Mouse (Mus musculus): ENCODE measurements at regions not wholly inside any gene's neighbourhood (a gene's known extent, or its start where the extent isn't known, plus 50 kb on each side); places are given as distances from the start of the nearest gene placed in this dataset.

- H3K9me3 ChIP-seq, result no peaks in the 10 kb centered on the region
- no peak overlapping the region for H3K27ac ChIP-seq
- no peaks in the 10 kb centered on the region for H3K27me3 ChIP-seq (replicated peaks)
- no peak overlapping the region for H3K9ac ChIP-seq
- H3K4me2 ChIP-seq, result no peak overlapping the region
- peaks cover 6% of the 10 kb centered on the region for H3K4me1 ChIP-seq
- 31% methylated on average over 6 of the region's 6 CpGs for WGBS
- H3K36me3 ChIP-seq (replicated peaks), result no peaks in the 10 kb centered on the region
- no peak overlapping the region for H3K4me3 ChIP-seq
- no peak for ATAC-seq (replicated peaks)
These were observed 92.0 kb downstream of the Cdc5l start for GRCm38 (mm10) chr17:45341573-45341972.

DNA sequence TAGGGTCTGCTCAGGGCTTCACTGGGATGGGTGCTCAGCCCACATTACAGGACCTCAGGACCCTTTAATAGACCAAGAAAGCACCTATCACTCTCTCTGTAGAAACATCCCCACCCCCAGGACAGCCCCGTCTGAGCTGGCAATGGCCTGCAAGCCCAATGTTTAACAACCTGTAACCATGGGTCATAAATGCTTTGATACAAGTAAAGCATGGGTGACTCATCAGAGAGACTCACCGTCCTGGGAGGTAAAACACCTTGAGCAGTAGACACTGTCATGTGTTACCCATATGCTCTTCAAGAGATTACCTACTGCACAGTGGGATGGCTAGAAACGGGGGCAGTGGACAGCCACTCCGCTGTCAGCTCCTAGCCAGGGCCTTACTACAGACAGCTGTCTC lies 92.7 kb downstream of the Cdc5l start:
- Histone ChIP-seq H3K27ac (no peak overlapping the region), H3K4me2 (no peak overlapping the region), H3K9me3 (no peaks in the 10 kb centered on the region), H3K27me3 (replicated peaks) (no peaks in the 10 kb centered on the region), H3K4me1 (peaks cover 6% of the 10 kb centered on the region), H3K9ac (no peak overlapping the region), H3K4me3 (no peak overlapping the region), H3K36me3 (replicated peaks) (no peaks in the 10 kb centered on the region)
- WGBS, result 87% methylated on average over 4 of the region's 4 CpGs
- no peak for ATAC-seq (replicated peaks)

DNA sequence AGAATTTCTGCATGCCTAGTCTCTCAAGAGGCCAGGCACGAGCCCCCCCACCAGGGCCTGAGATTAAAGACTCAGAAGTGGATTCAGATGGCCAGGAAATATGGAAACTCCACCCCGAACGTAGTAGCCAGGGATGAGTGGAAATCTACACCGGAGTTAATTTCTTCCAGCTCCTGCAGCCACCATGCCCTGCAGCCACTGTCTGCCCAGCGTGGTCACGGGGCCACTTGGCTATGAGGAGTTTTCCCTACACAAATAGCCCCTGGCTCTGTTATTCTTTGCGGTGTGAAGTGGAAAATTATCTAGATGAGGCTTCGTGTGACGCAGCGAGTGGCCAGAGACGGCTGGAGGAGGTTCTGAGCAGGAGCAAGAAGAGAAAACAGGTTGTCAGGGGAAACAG lies 94.3 kb downstream of the Cdc5l start:
- Histone ChIP-seq H3K4me1 (peaks cover 6% of the 10 kb centered on the region), H3K9me3 (no peaks in the 10 kb centered on the region), H3K27ac (no peak overlapping the region), H3K27me3 (replicated peaks) (no peaks in the 10 kb centered on the region), H3K4me2 (no peak overlapping the region), H3K4me3 (no peak overlapping the region), H3K9ac (no peak overlapping the region), H3K36me3 (replicated peaks) (no peaks in the 10 kb centered on the region)
- WGBS, result 78% methylated on average over 11 of the region's 11 CpGs
- no peak for ATAC-seq (replicated peaks)

DNA sequence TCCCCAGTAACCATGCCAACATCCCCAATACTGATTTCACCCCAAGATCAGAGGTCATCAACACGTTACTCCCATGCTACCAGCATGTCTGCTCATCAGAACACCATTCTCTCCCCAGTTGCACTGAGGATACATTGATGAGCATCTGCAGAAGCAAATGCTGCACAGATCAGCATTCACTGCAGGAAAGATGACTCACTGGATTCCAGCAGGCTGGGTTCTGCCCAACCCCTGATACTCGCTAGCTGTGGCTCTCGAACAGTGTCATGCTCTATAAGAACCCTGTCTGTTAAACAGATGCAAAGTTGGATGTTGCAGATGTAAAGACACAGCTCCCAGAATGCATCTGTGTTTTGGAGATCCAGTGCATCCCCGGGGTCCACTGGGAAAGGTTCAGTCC lies 95.5 kb downstream of the Cdc5l start:
- H3K4me3 ChIP-seq, result no peak overlapping the region
- no peak overlapping the region for H3K9ac ChIP-seq
- H3K4me2 ChIP-seq, result no peak overlapping the region
- H3K27ac ChIP-seq, result no peak overlapping the region
- no peaks in the 10 kb centered on the region for H3K9me3 ChIP-seq
- ATAC-seq (replicated peaks), result no peak
- 86% methylated on average over 4 of the region's 4 CpGs for WGBS
- H3K36me3 ChIP-seq (replicated peaks), result no peaks in the 10 kb centered on the region
- no peaks in the 10 kb centered on the region for H3K27me3 ChIP-seq (replicated peaks)
- peaks cover 6% of the 10 kb centered on the region for H3K4me1 ChIP-seq

- no peaks in the 10 kb centered on the region for H3K4me1 ChIP-seq
- no peak for ATAC-seq (replicated peaks)
- 91% methylated on average over 9 of the region's 9 CpGs for WGBS
- no peak overlapping the region for H3K4me2 ChIP-seq
- no peak overlapping the region for H3K4me3 ChIP-seq
- H3K36me3 ChIP-seq (replicated peaks), result no peaks in the 10 kb centered on the region
- no peak overlapping the region for H3K27ac ChIP-seq
- no peaks in the 10 kb centered on the region for H3K9me3 ChIP-seq
- H3K9ac ChIP-seq, result no peak overlapping the region
- H3K27me3 ChIP-seq (replicated peaks), result no peaks in the 10 kb centered on the region
These were observed 97.9 kb downstream of the Cdc5l start for GRCm38 (mm10) chr17:45335586-45336151.

DNA sequence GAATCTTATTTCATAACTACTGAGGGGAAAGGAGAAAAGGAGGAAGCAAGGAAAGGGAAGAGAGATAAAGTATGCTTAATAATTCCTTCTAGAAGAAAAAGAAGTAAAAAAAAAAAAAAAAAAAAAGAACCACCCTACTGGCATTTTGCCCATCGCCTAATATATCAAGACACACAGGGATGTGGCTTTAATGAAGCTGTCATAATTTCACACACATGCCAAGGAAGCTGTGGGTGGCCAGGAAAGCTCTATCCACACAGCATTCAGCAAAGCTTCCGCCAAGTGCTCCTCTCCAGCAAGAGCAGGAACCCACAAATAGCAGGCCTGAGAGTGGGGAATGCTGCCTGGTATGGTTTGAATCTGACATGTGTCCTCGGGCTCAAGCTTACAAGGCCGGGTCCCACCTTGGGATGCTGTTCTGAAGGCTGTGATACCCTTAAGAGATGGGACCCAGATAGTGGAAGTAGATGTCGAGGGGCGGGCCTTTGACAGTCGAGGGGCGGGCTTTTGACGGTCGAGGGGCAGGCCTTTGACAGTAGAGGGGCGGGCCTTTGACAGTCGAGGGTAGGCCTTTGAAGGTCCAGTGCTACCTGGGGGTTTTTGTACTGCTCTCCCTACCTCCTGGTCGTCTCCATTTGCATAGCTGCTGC lies 98.7 kb downstream of the Cdc5l start:
- H3K4me2 ChIP-seq, result no peak overlapping the region
- H3K4me1 ChIP-seq, result no peaks in the 10 kb centered on the region
- WGBS, result 72% methylated on average over 13 of the region's 13 CpGs
- no peak for ATAC-seq (replicated peaks)
- H3K4me3 ChIP-seq, result no peak overlapping the region
- no peaks in the 10 kb centered on the region for H3K9me3 ChIP-seq
- H3K27me3 ChIP-seq (replicated peaks), result no peaks in the 10 kb centered on the region
- no peaks in the 10 kb centered on the region for H3K36me3 ChIP-seq (replicated peaks)
- no peak overlapping the region for H3K9ac ChIP-seq
- no peak overlapping the region for H3K27ac ChIP-seq

GRCm38 (mm10) chr17:45332321-45332720 lies 101.2 kb downstream of the Cdc5l start:
- Histone ChIP-seq H3K36me3 (replicated peaks) (no peaks in the 10 kb centered on the region), H3K4me2 (no peak overlapping the region), H3K9ac (no peak overlapping the region), H3K4me3 (no peak overlapping the region), H3K27me3 (replicated peaks) (no peaks in the 10 kb centered on the region), H3K4me1 (no peaks in the 10 kb centered on the region), H3K9me3 (no peaks in the 10 kb centered on the region), H3K27ac (no peak overlapping the region)
- 82% methylated on average over 12 of the region's 12 CpGs for WGBS
- ATAC-seq (replicated peaks), result no peak

- Histone ChIP-seq H3K9me3 (no peaks in the 10 kb centered on the region), H3K9ac (no peak overlapping the region), H3K4me2 (no peak overlapping the region), H3K27ac (no peak overlapping the region), H3K4me1 (0 out of 2 replicates have a peak, but pooled peaks cover 5% of the 10 kb centered on the region), H3K36me3 (replicated peaks) (no peaks in the 10 kb centered on the region), H3K4me3 (no peak overlapping the region), H3K27me3 (replicated peaks) (no peaks in the 10 kb centered on the region)
- 75% methylated on average over 9 of the region's 9 CpGs for WGBS
- ATAC-seq (replicated peaks), result no peak
These were observed 104.3 kb downstream of the Cdc5l start for GRCm38 (mm10) chr17:45329241-45329640.

DNA sequence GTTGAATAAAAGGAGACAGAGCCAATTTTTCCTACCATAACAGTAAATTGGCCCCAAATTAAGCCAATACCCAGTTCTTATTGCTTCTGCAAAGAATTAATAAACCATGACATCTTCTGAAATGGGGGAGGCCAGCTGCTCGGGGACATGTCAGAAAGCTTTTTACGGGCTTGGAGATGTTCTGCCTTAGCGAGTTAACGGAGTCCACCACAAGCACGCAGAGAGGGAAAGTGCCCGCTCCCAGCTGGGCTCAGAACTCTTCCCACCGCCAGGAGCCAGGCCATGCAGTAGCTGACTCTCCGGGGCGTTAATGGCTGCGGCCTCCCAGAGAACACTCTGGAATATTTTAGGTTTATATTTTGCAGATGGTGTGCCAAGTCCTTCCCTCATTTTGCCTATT lies 106.8 kb downstream of the Cdc5l start:
- H3K27me3 ChIP-seq (replicated peaks), result no peaks in the 10 kb centered on the region

DNA sequence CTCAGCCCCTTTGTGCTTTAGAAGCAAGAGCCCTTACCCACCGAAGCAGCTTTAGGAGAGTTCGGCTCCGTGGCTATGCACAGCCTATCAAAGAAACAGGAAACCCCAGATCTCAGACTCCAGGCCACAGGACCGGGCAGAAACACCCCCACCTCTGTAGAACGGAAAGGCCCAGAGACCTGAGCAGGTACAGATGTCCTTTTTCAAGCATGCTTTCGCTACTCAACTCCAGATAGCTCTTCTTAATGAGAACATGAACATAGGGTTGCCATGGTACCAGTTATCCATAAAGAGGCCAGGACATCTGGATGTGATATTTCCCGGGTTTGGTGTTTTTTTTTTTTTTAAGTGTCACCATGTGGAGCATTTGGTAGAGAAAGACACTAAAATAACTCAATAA lies 107.4 kb downstream of the Cdc5l start:
- WGBS, result 69% methylated on average over 7 of the region's 7 CpGs
- 0 out of 2 replicates have a peak, but pooled peaks have one; percentile 21 for ATAC-seq (replicated peaks)

More for the DNA sequence above, 106.8 kb downstream of the Cdc5l start:
- no peaks in the 10 kb centered on the region for H3K9me3 ChIP-seq
- H3K4me3 ChIP-seq, result no peak overlapping the region
- H3K4me2 ChIP-seq, result no peak overlapping the region
- no peak for ATAC-seq (replicated peaks)
- H3K9ac ChIP-seq, result no peak overlapping the region
- 0 out of 2 replicates have a peak, but pooled peaks cover 5% of the 10 kb centered on the region for H3K4me1 ChIP-seq
- H3K27ac ChIP-seq, result no peak overlapping the region
- WGBS, result 46% methylated on average over 10 of the region's 10 CpGs
- no peaks in the 10 kb centered on the region for H3K36me3 ChIP-seq (replicated peaks)

GRCm38 (mm10) chr17:45322842-45323241 lies 110.7 kb downstream of the Cdc5l start:
- ATAC-seq (replicated peaks), result no peak

More for the DNA sequence above, 107.4 kb downstream of the Cdc5l start:
- Histone ChIP-seq H3K4me1 (peaks cover 8% of the 10 kb centered on the region; the same call in 1 of the 2 replicates), H3K27ac (no peak overlapping the region), H3K36me3 (replicated peaks) (no peaks in the 10 kb centered on the region), H3K9me3 (no peaks in the 10 kb centered on the region), H3K27me3 (replicated peaks) (no peaks in the 10 kb centered on the region), H3K9ac (no peak overlapping the region), H3K4me2 (no peak overlapping the region), H3K4me3 (no peak overlapping the region)

GRCm38 (mm10) chr17:45320074-45320473 lies 113.5 kb downstream of the Cdc5l start:
- Histone ChIP-seq H3K4me1 (peaks cover 5% of the 10 kb centered on the region; the same call in 1 of the 2 replicates), H3K9ac (no peak overlapping the region), H3K27ac (no peak overlapping the region), H3K4me3 (no peak overlapping the region), H3K4me2 (no peak overlapping the region), H3K36me3 (replicated peaks) (no peaks in the 10 kb centered on the region), H3K9me3 (no peaks in the 10 kb centered on the region), H3K27me3 (replicated peaks) (no peaks in the 10 kb centered on the region)
- WGBS, result 67% methylated on average over 7 of the region's 7 CpGs
- no peak for ATAC-seq (replicated peaks)

More at GRCm38 (mm10) chr17:45322842-45323241, 110.7 kb downstream of the Cdc5l start:
- H3K36me3 ChIP-seq (replicated peaks), result no peaks in the 10 kb centered on the region
- no peak overlapping the region for H3K27ac ChIP-seq
- no peaks in the 10 kb centered on the region for H3K27me3 ChIP-seq (replicated peaks)
- H3K4me2 ChIP-seq, result no peak overlapping the region
- no peak overlapping the region for H3K4me3 ChIP-seq
- WGBS, result 61% methylated on average over 8 of the region's 8 CpGs
- peaks cover 10% of the 10 kb centered on the region; the same call in 1 of the 2 replicates for H3K4me1 ChIP-seq
- no peak overlapping the region for H3K9ac ChIP-seq
- no peaks in the 10 kb centered on the region for H3K9me3 ChIP-seq
